Mouse (Mus musculus) neural tube, embryonic 11.5 days (tissue): ENCODE measurements around the gene Socs2. TPM values are rescaled to one million over a fixed set of nuclear protein-coding genes. Genes with fewer than 3 reads are reported as not detected.

Source experiments
- ATAC-seq: fragments of 200-750 bp; cut with Nextera tagmentation; 2 replicates; pipeline ENCODE4 v1.8.0; 2017; ENCODE audit warnings: moderate number of reproducible peaks, mild to moderate bottlenecking, moderate TSS enrichment, moderate library complexity; ENCODE audit not compliant: insufficient read depth, low FRiP score, low TSS enrichment
- DNase-seq: peaks from one replicate; pipeline ENCODE4 v3.0.0-alpha.2; 2015; ENCODE audit warnings: low spot score
- H3K27ac ChIP-seq: fragments of 300-500 bp; sonication (generic); 2 replicates; pipeline ENCODE4 v1.5.1; 2014; ENCODE audit warnings: low read depth, mild to moderate bottlenecking, low read length
- H3K27me3 ChIP-seq: fragments of 300-500 bp; sonication (generic); 2 replicates; pipeline ENCODE4 v1.6.1; 2014; ENCODE audit warnings: mild to moderate bottlenecking, low read length, mixed read lengths; ENCODE audit not compliant: control insufficient read depth, insufficient read depth
- H3K36me3 ChIP-seq: fragments of 300-500 bp; sonication (generic); 2 replicates; pipeline ENCODE4 v1.6.1; 2014; ENCODE audit warnings: mild to moderate bottlenecking, low read length, moderate library complexity, mixed read lengths; ENCODE audit not compliant: control insufficient read depth, insufficient read depth
- H3K4me1 ChIP-seq: fragments of 300-500 bp; sonication (generic); 2 replicates; pipeline ENCODE4 v1.6.1; 2014; ENCODE audit warnings: low read length, mixed read lengths; ENCODE audit not compliant: control insufficient read depth, insufficient read depth
- H3K4me2 ChIP-seq: fragments of 300-500 bp; sonication (generic); 2 replicates; pipeline ENCODE4 v1.6.1; 2014; ENCODE audit warnings: low read depth, mild to moderate bottlenecking, moderate library complexity
- H3K4me3 ChIP-seq: fragments of 300-500 bp; sonication (generic); 2 replicates; pipeline ENCODE4 v1.5.1; 2014; ENCODE audit warnings: low read depth, low read length
- H3K9ac ChIP-seq: fragments of 300-500 bp; sonication (generic); 2 replicates; pipeline ENCODE4 v1.6.1; 2014; ENCODE audit warnings: mild to moderate bottlenecking, low read length
- H3K9me3 ChIP-seq: fragments of 300-500 bp; sonication (generic); 2 replicates; pipeline ENCODE4 v1.6.1; 2016; ENCODE audit warnings: low read length; ENCODE audit not compliant: control insufficient read depth
- WGBS: fragments of 180-500 bp; shearing (Covaris S2); extraction: QIAGEN DNeasy Blood & Tissue Kit; methylation state at CpG from one replicate; pipeline ENCODE4 v1.1.7; 2014; 5-methylcytosine and 5-hydroxymethylcytosine counted together
- polyA plus RNA-seq: library from polyadenylated mRNA; unstranded; fragments of >200 nt; fragmentation: Nextera tagmentation; extraction: Ambion mirVana; gene quantifications from 2 replicates; pipeline ENCODE4 v1.2.1, GENCODE M21; 2014

Gene Socs2
- polyA plus RNA-seq, 1 experiment from 2014 or later, result 46.0 TPM

- Histone ChIP-seq H3K4me3 (no peak overlapping the region), H3K27me3 (no peaks in the 10 kb centered on the region), H3K4me2 (no peak overlapping the region), H3K27ac (no peak overlapping the region), H3K4me1 (no peaks in the 10 kb centered on the region), H3K36me3 (no peaks in the 10 kb centered on the region), H3K9ac (no peak overlapping the region), H3K9me3 (no peaks in the 10 kb centered on the region)
- DNase-seq (no peak), ATAC-seq (no peak)
- WGBS, result 89% methylated on average over 5 of the region's 5 CpGs
Observed at GRCm38 (mm10) chr10:95453282-95453681, 36.3 kb upstream of the Socs2 start.

- no peaks in the 10 kb centered on the region for H3K4me1 ChIP-seq
- H3K27me3 ChIP-seq, result no peaks in the 10 kb centered on the region
- H3K27ac ChIP-seq, result no peak overlapping the region
- H3K4me3 ChIP-seq, result no peak overlapping the region
- DNase-seq (no peak), ATAC-seq (no peak)
- H3K9ac ChIP-seq, result no peak overlapping the region
- WGBS, result 92% methylated on average over 6 of the region's 6 CpGs
- no peaks in the 10 kb centered on the region for H3K9me3 ChIP-seq
- H3K36me3 ChIP-seq, result no peaks in the 10 kb centered on the region
- no peak overlapping the region for H3K4me2 ChIP-seq
Observed at GRCm38 (mm10) chr10:95449033-95449432, 32.1 kb upstream of the Socs2 start.

GRCm38 (mm10) chr10:95447954-95448353 is 31.0 kb upstream of the Socs2 start:
- H3K4me2 ChIP-seq, result no peak overlapping the region
- ATAC-seq (no peak), DNase-seq (no peak)
- no peaks in the 10 kb centered on the region for H3K36me3 ChIP-seq
- H3K27ac ChIP-seq, result no peak overlapping the region
- H3K4me3 ChIP-seq, result no peak overlapping the region
- H3K9ac ChIP-seq, result no peak overlapping the region
- H3K27me3 ChIP-seq, result no peaks in the 10 kb centered on the region
- H3K9me3 ChIP-seq, result no peaks in the 10 kb centered on the region
- no peaks in the 10 kb centered on the region for H3K4me1 ChIP-seq
- WGBS, result 97% methylated on average over 16 of the region's 16 CpGs

GRCm38 (mm10) chr10:95445104-95446056 is 28.4 kb upstream of the Socs2 start:
- Histone ChIP-seq H3K9me3 (no peaks in the 10 kb centered on the region), H3K9ac (no peak overlapping the region), H3K27me3 (no peaks in the 10 kb centered on the region), H3K27ac (no peak overlapping the region), H3K36me3 (no peaks in the 10 kb centered on the region), H3K4me3 (no peak overlapping the region), H3K4me1 (no peaks in the 10 kb centered on the region), H3K4me2 (no peak overlapping the region)
- ATAC-seq (no peak), DNase-seq (no peak)
- WGBS, result 84% methylated on average over 18 of the region's 18 CpGs

GRCm38 (mm10) chr10:95442334-95442733 is 25.4 kb upstream of the Socs2 start:
- Histone ChIP-seq H3K4me2 (no peak overlapping the region), H3K36me3 (no peaks in the 10 kb centered on the region), H3K27ac (no peak overlapping the region), H3K27me3 (no peaks in the 10 kb centered on the region), H3K9ac (no peak overlapping the region), H3K9me3 (no peaks in the 10 kb centered on the region), H3K4me3 (no peak overlapping the region), H3K4me1 (no peaks in the 10 kb centered on the region)
- ATAC-seq, result no peak
- no peak for DNase-seq
- WGBS, result 73% methylated on average over 4 of the region's 4 CpGs

GRCm38 (mm10) chr10:95440566-95440965 is 23.6 kb upstream of the Socs2 start:
- Histone ChIP-seq H3K27me3 (no peaks in the 10 kb centered on the region), H3K9me3 (no peaks in the 10 kb centered on the region), H3K4me1 (no peaks in the 10 kb centered on the region), H3K27ac (no peak overlapping the region), H3K4me2 (no peak overlapping the region), H3K9ac (no peak overlapping the region), H3K4me3 (no peak overlapping the region), H3K36me3 (no peaks in the 10 kb centered on the region)
- ATAC-seq (no peak), DNase-seq (no peak)
- WGBS, result 53% methylated on average over 2 of the region's 2 CpGs

GRCm38 (mm10) chr10:95439718-95440339 is 22.8 kb upstream of the Socs2 start:
- ATAC-seq, result no peak
- WGBS, result 90% methylated on average over 10 of the region's 10 CpGs
- Histone ChIP-seq H3K9me3 (no peaks in the 10 kb centered on the region), H3K36me3 (no peaks in the 10 kb centered on the region), H3K4me2 (no peak overlapping the region), H3K4me3 (no peak overlapping the region), H3K27ac (no peak overlapping the region), H3K9ac (no peak overlapping the region), H3K27me3 (no peaks in the 10 kb centered on the region), H3K4me1 (no peaks in the 10 kb centered on the region)
- DNase-seq, result no peak

GRCm38 (mm10) chr10:95438941-95439340 is 22.0 kb upstream of the Socs2 start:
- ATAC-seq (no peak), DNase-seq (no peak)
- Histone ChIP-seq H3K36me3 (no peaks in the 10 kb centered on the region), H3K9me3 (no peaks in the 10 kb centered on the region), H3K4me2 (no peak overlapping the region), H3K27ac (no peak overlapping the region), H3K4me1 (no peaks in the 10 kb centered on the region), H3K4me3 (no peak overlapping the region), H3K9ac (no peak overlapping the region), H3K27me3 (no peaks in the 10 kb centered on the region)
- WGBS, result 71% methylated on average over 11 of the region's 11 CpGs

GRCm38 (mm10) chr10:95430271-95430670 is 13.3 kb upstream of the Socs2 start:
- Histone ChIP-seq H3K4me1 (no peaks in the 10 kb centered on the region), H3K9ac (no peak overlapping the region), H3K27me3 (no peaks in the 10 kb centered on the region), H3K4me3 (no peak overlapping the region), H3K36me3 (no peaks in the 10 kb centered on the region), H3K4me2 (no peak overlapping the region), H3K9me3 (no peaks in the 10 kb centered on the region), H3K27ac (no peak overlapping the region)
- 91% methylated on average over 10 of the region's 10 CpGs for whole genome bisulfite sequencing
- DNase-seq (no peak), ATAC-seq (no peak)
